Mouse (Mus musculus) CD4-positive, CD25-positive, alpha-beta regulatory T cell (primary cell): ENCODE results near the gene Trub1. TPM values are rescaled to one million over a fixed set of nuclear protein-coding genes. Genes with fewer than 3 reads are reported as not detected.

Source experiments
- polyA plus RNA-seq: library from polyadenylated mRNA; unstranded; fragments of 100-300 nt; shearing (Covaris generic); gene quantifications from one replicate; pipeline ENCODE4 v1.2.1, GENCODE M21; 2017

The Trub1 gene
- polyA plus RNA-seq, result 19.0 TPM

DNA sequence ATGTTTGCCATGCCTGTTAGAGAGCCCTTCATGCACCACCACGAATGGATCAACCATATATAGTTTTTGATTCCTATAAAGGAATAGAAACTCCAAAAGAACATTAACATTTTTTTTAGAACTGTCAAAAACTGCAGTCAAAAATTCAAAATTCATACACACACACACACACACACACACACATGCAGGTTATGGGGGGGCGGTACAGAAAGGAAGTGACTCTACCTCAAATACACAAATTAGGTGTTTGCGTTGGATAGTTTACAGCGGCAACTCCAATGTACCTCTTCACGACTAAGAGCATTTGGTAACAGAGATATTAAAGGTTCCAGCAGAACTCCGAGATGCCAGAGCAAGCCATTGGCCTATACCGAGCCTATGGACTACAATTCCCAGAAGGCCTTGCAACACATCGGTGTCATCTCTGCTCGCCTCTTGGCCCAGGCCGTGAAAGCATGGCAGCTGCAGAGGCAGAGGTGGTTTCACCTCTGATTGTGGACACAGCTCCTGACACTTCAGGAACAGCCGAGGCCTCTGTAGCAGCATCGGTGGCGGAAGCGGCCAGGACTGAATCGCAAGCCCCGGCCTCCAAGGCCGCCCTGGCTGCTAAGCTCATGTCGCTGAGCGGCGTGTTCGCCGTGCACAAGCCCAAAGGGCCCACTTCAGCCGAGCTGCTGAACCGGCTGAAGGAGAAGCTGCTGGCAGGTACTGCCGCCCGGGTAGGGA lies at the start of gene Trub1:
Trub1 (plus strand) TSS at position 421 of the 726 bp plus-strand sequence.

Other genes starting within 250 kb of the Trub1 start
- 545 TPM for gene Ablim1, start 138.0 kb upstream of the Trub1 start, polyA plus RNA-seq
- gene Fam160b1, start 92.2 kb upstream of the Trub1 start, polyA plus RNA-seq, result 30.0 TPM
- gene Atrnl1, start 158.1 kb downstream of the Trub1 start, polyA plus RNA-seq, result 0.98 TPM